In the genomic region with DNA sequence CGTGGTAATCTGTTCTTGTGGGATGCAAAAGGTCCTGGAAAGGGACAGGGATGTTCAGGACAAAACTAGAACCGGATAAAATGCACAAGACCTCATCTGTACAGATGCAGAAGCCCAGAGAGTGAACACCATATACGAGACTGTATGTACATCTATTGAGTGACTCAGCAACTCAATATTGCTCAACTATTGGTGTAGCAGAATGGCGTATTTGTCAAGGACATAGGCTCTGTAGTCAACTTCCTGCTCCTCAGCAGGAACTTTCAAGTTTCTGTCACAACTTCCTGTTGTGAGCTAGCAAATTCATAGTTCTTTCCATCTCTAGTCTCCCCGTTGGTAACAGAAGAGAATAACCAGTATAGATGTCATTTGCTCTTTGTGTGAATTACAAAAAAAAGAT, we compare ENCODE assay signal across 24 mouse cellular contexts. TPM values are rescaled to one million over a fixed set of nuclear protein-coding genes. Genes with fewer than 3 reads are reported as not detected.
A peak's percentile ranks its signal among the peaks of the same experiment; 100 is the strongest.
DNase-seq lines count a peak whose midpoint lies in the region; ATAC-seq and TF ChIP-seq lines count a peak whose summit lies in the region.
"Had no signal": no experiment of that assay in that cellular context is flagged by ENCODE, and none has a peak within 500 bp of the region (broad histone marks: within the 10 kb centered on the region; RNA-seq: fewer than 3 reads in every experiment).

No protein-coding gene starts in this region.

- TF ChIP-seq EP300 in liver, postnatal 0 days (IDR thresholded peaks at IDR 0.05; ENCODE audit: low read depth), result peak; percentile 60; the same call in 1 of the 2 replicates

- H3K27me3 ChIP-seq in liver, postnatal 0 days (ENCODE audit: insufficient read depth, low read length), result no peaks in the 10 kb centered on the region
- no peaks in the 10 kb centered on the region for H3K27me3 ChIP-seq in liver, embryonic 12.5 days (replicated peaks)
- no peaks in the 10 kb centered on the region for H3K27me3 ChIP-seq in kidney, embryonic 14.5 days (ENCODE audit: control insufficient read depth, insufficient read depth, low read length)
- H3K27me3 ChIP-seq: limb, embryonic 12.5 days; neural tube, embryonic 13.5 days had no signal

- H3K4me2 ChIP-seq in liver, postnatal 0 days (ENCODE audit: low read depth, low read length), result no peak overlapping the region
- no peak overlapping the region for H3K4me2 ChIP-seq in liver, embryonic 12.5 days
- H3K4me2 ChIP-seq in kidney, embryonic 14.5 days (replicated peaks; ENCODE audit: low read depth, low read length), result no peak overlapping the region
- H3K4me2 ChIP-seq: hindbrain, embryonic 14.5 days; limb, embryonic 12.5 days; lung, embryonic 14.5 days; neural tube, embryonic 13.5 days had no signal

- ATAC-seq in liver, postnatal 0 days, result peak; percentile 56
- ATAC-seq in liver, embryonic 12.5 days, result no peak
- ATAC-seq in common myeloid progenitor, adult 5-6 weeks (replicated peaks; ENCODE audit: low read depth, poor library complexity, severe bottlenecking), result peak; percentile 76
- peak; percentile 95 for ATAC-seq in megakaryocyte progenitor cell, adult 5-6 weeks (replicated peaks; ENCODE audit: poor library complexity)
- ATAC-seq in kidney, embryonic 14.5 days (ENCODE audit: low FRiP score, low TSS enrichment), result no peak

- no peak for TF ChIP-seq CTCF in liver, postnatal 0 days (IDR thresholded peaks at IDR 0.05; ENCODE audit: low read depth)

- H3K36me3 ChIP-seq in liver, postnatal 0 days (replicated peaks; ENCODE audit: insufficient read depth, low read length), result no peaks in the 10 kb centered on the region
- H3K36me3 ChIP-seq in liver, embryonic 12.5 days, result no peaks in the 10 kb centered on the region
- H3K36me3 ChIP-seq in kidney, embryonic 14.5 days (ENCODE audit: control insufficient read depth, insufficient read depth, low read length), result no peaks in the 10 kb centered on the region
- H3K36me3 ChIP-seq: G1E; limb, embryonic 12.5 days; midbrain, embryonic 10.5 days; neural tube, embryonic 13.5 days had no signal

- no peak for DNase-seq in liver, postnatal 0 days
- peak; percentile 58 for DNase-seq in CD4-positive, CD25-positive, alpha-beta regulatory T cell, adult 2 months (ENCODE audit: low read depth, low spot score)
- no peak for DNase-seq in left cerebral cortex, adult 9 months (ENCODE audit: low spot score in 2 of 2)
- DNase-seq in cerebellum, adult 9-11 months, result no peak
- DNase-seq: adrenal gland, adult 8-10 months; cerebellum, adult 11-12 months; gastrocnemius, postnatal 14 days; heart, postnatal 10 days; kidney, adult 11 months; kidney, postnatal 10 days; lung, embryonic 14.5 days; right cerebral cortex, postnatal 4 days; thymus, adult 18-20 months had no signal

- no peaks in the 10 kb centered on the region for H3K9me3 ChIP-seq in liver, postnatal 0 days (ENCODE audit: low read length)
- no peaks in the 10 kb centered on the region for H3K9me3 ChIP-seq in liver, embryonic 12.5 days (replicated peaks)
- H3K9me3 ChIP-seq in kidney, embryonic 14.5 days (ENCODE audit: control insufficient read depth, low read length), result no peaks in the 10 kb centered on the region
- H3K9me3 ChIP-seq: G1E; heart, embryonic 10.5 days; limb, embryonic 12.5 days; midbrain, embryonic 10.5 days; neural tube, embryonic 13.5 days had no signal

- no peak overlapping the region for H3K9ac ChIP-seq in liver, postnatal 0 days (replicated peaks)
- H3K9ac ChIP-seq in liver, embryonic 12.5 days, result no peak overlapping the region
- H3K9ac ChIP-seq in kidney, embryonic 14.5 days (ENCODE audit: low read depth, low read length), result no peak overlapping the region
- H3K9ac ChIP-seq: hindbrain, embryonic 14.5 days; limb, embryonic 12.5 days; lung, embryonic 14.5 days; neural tube, embryonic 13.5 days had no signal

- H3K4me1 ChIP-seq in liver, postnatal 0 days (ENCODE audit: insufficient read depth), result no peaks in the 10 kb centered on the region
- 0 out of 2 replicates have a peak, but pooled peaks cover 1% of the 10 kb centered on the region for H3K4me1 ChIP-seq in liver, embryonic 12.5 days
- H3K4me1 ChIP-seq in kidney, embryonic 14.5 days (ENCODE audit: control insufficient read depth, insufficient read depth, low read length), result 0 out of 2 replicates have a peak, but pooled peaks cover 3% of the 10 kb centered on the region
- H3K4me1 ChIP-seq: limb, embryonic 12.5 days; midbrain, embryonic 10.5 days; neural tube, embryonic 13.5 days had no signal

- 41% methylated on average over 5 of the region's 5 CpGs for WGBS in liver, postnatal 0 days (ENCODE audit: insufficient replicate concordance)
- 42% methylated on average over 5 of the region's 5 CpGs for WGBS in liver, embryonic 12.5 days (ENCODE audit: insufficient replicate concordance)
- WGBS in kidney, embryonic 14.5 days, result 88% methylated on average over 5 of the region's 5 CpGs

- no peak overlapping the region for H3K4me3 ChIP-seq in liver, postnatal 0 days (ENCODE audit: low read depth, low read length)
- no peak overlapping the region for H3K4me3 ChIP-seq in liver, embryonic 12.5 days
- H3K4me3 ChIP-seq in kidney, embryonic 14.5 days (ENCODE audit: low read length), result no peak overlapping the region
- H3K4me3 ChIP-seq: heart, embryonic 10.5 days; left cerebral cortex, adult 2 months; limb, embryonic 12.5 days; midbrain, embryonic 10.5 days; neural tube, embryonic 13.5 days had no signal

- H3K27ac ChIP-seq in liver, postnatal 0 days (ENCODE audit: low read depth), result no peak overlapping the region
- no peak overlapping the region for H3K27ac ChIP-seq in liver, embryonic 12.5 days
- no peak overlapping the region for H3K27ac ChIP-seq in kidney, embryonic 14.5 days (ENCODE audit: low read depth, low read length)
- H3K27ac ChIP-seq: heart, embryonic 10.5 days; hindbrain, embryonic 14.5 days; left cerebral cortex, adult 2 months; limb, embryonic 12.5 days; midbrain, embryonic 10.5 days; neural tube, embryonic 13.5 days had no signal

RNA-seq across cellular contexts. Expression of a gene that starts 6.8 kb away (rescaled TPM):
- 7.3 and 7.7 TPM in 2 replicates for polyA plus RNA-seq in liver, postnatal 0 days (2015; fragmentation: Nextera tagmentation; extraction: Ambion mirVana)
- polyA plus RNA-seq in liver, embryonic 12.5 days (2016; fragmentation: Nextera tagmentation; extraction: Ambion mirVana), result 26.4 and 31.0 TPM in 2 replicates
- not detected in 2 replicates for total RNA-seq in common myeloid progenitor, adult 5-6 weeks (2017)
- total RNA-seq in megakaryocyte progenitor cell, adult 5-6 weeks (2015), result 0.10 and 0.12 TPM in 2 replicates
- total RNA-seq in megakaryocyte progenitor cell, adult 5-6 weeks (2017), result 0.17 TPM in 1 of 2 replicates, not detected in the other
- 64.4 and 115 TPM in 2 replicates for polyA plus RNA-seq in kidney, embryonic 14.5 days (2014; fragmentation: Nextera tagmentation; extraction: Ambion mirVana)
- total RNA-seq: G1E had no signal
- polyA plus RNA-seq: G1E had no signal

RNA-seq across cellular contexts. Expression of a gene that starts 41.9 kb away (rescaled TPM):
- 37.1 and 41.9 TPM in 2 replicates for polyA plus RNA-seq in liver, postnatal 0 days (2015; fragmentation: Nextera tagmentation; extraction: Ambion mirVana)
- polyA plus RNA-seq in liver, embryonic 12.5 days (2016; fragmentation: Nextera tagmentation; extraction: Ambion mirVana), result 0.74 and 1.4 TPM in 2 replicates
- total RNA-seq in common myeloid progenitor, adult 5-6 weeks (2017), result 0.44 and 0.73 TPM in 2 replicates
- 1.6 and 4.6 TPM in 2 replicates for total RNA-seq in megakaryocyte progenitor cell, adult 5-6 weeks (2015)
- total RNA-seq in megakaryocyte progenitor cell, adult 5-6 weeks (2017), result 1.3 and 2.3 TPM in 2 replicates
- 1.8 and 3.1 TPM in 2 replicates for polyA plus RNA-seq in kidney, embryonic 14.5 days (2014; fragmentation: Nextera tagmentation; extraction: Ambion mirVana)
- total RNA-seq: G1E had no signal
- polyA plus RNA-seq: G1E had no signal

RNA-seq across cellular contexts. Expression of a gene that starts 56.5 kb away (rescaled TPM):
- polyA plus RNA-seq in liver, postnatal 0 days (2015; fragmentation: Nextera tagmentation; extraction: Ambion mirVana), result 9.2 and 10.3 TPM in 2 replicates
- polyA plus RNA-seq in liver, embryonic 12.5 days (2016; fragmentation: Nextera tagmentation; extraction: Ambion mirVana), result 2.3 and 3.0 TPM in 2 replicates
- total RNA-seq in common myeloid progenitor, adult 5-6 weeks (2017), result 8.0 and 12.1 TPM in 2 replicates
- total RNA-seq in megakaryocyte progenitor cell, adult 5-6 weeks (2015), result 21.1 and 23.9 TPM in 2 replicates
- 14.4 and 17.8 TPM in 2 replicates for total RNA-seq in megakaryocyte progenitor cell, adult 5-6 weeks (2017)
- 4.6 and 5.5 TPM in 2 replicates for polyA plus RNA-seq in kidney, embryonic 14.5 days (2014; fragmentation: Nextera tagmentation; extraction: Ambion mirVana)
- polyA plus RNA-seq: G1E had no signal

Comparison
In these comparisons a context has a peak if more than half of its experiments do, and no peak if none do; other contexts are left out.
1. ATAC-seq: peak in liver, postnatal 0 days (single experiment), common myeloid progenitor, adult 5-6 weeks (single experiment) and megakaryocyte progenitor cell, adult 5-6 weeks (single experiment); none in liver, embryonic 12.5 days (single experiment) and kidney, embryonic 14.5 days (single experiment).